Mouse (Mus musculus) hindbrain, embryonic 16.5 days (tissue): ENCODE results near the gene Gm14862. TPM values are rescaled to one million over a fixed set of nuclear protein-coding genes. Genes with fewer than 3 reads are reported as not detected.
"Not testable (repeated sequence)": the region's sequence is repeated elsewhere in the genome, so short reads cannot be mapped to it uniquely, and the experiment has no call there.

Source experiments
- ATAC-seq: fragments of 200-750 bp; cut with Nextera tagmentation; 2 replicates; pipeline ENCODE4 v1.8.0; 2017; ENCODE audit warnings: moderate TSS enrichment, moderate library complexity
- H3K27ac ChIP-seq: fragments of 300-500 bp; sonication (generic); 2 replicates; pipeline ENCODE4 v1.5.1; 2014; ENCODE audit warnings: low read depth, mild to moderate bottlenecking, control low read depth, low read length, moderate library complexity
- H3K27me3 ChIP-seq: fragments of 300-500 bp; sonication (generic); replicated peaks from 2 replicates; pipeline ENCODE4 v1.6.1; 2014; ENCODE audit warnings: low read length; ENCODE audit not compliant: control insufficient read depth, insufficient read depth
- H3K36me3 ChIP-seq: fragments of 300-500 bp; sonication (generic); 2 replicates; pipeline ENCODE4 v1.6.1; 2014; ENCODE audit warnings: mild to moderate bottlenecking, low read length, moderate library complexity, mixed read lengths; ENCODE audit not compliant: control insufficient read depth, insufficient read depth
- H3K4me1 ChIP-seq: fragments of 300-500 bp; sonication (generic); 2 replicates; pipeline ENCODE4 v1.6.1; 2014; ENCODE audit warnings: low read depth, low read length; ENCODE audit not compliant: control insufficient read depth, insufficient read depth
- H3K4me2 ChIP-seq: fragments of 300-500 bp; sonication (generic); 2 replicates; pipeline ENCODE4 v1.6.1; 2014; ENCODE audit warnings: mild to moderate bottlenecking, low read length, control low read depth, moderate library complexity
- H3K4me3 ChIP-seq: fragments of 300-500 bp; sonication (generic); 2 replicates; pipeline ENCODE4 v1.5.1; 2014; ENCODE audit warnings: mild to moderate bottlenecking, low read length, control low read depth, moderate library complexity
- H3K9ac ChIP-seq: fragments of 300-500 bp; sonication (generic); 2 replicates; pipeline ENCODE4 v1.6.1; 2014; ENCODE audit warnings: low read depth, mild to moderate bottlenecking, control low read depth, low read length, moderate library complexity
- H3K9me3 ChIP-seq: fragments of 300-500 bp; sonication (generic); 2 replicates; pipeline ENCODE4 v1.6.1; 2014; ENCODE audit warnings: mild to moderate bottlenecking, low read length, moderate library complexity; ENCODE audit not compliant: control insufficient read depth
- WGBS: fragments of 180-500 bp; shearing (Covaris S2); extraction: QIAGEN DNeasy Blood & Tissue Kit; methylation state at CpG from one replicate; pipeline ENCODE4 v1.1.7; 2014; 5-methylcytosine and 5-hydroxymethylcytosine counted together
- polyA plus RNA-seq: library from polyadenylated mRNA; unstranded; fragments of >200 nt; fragmentation: Nextera tagmentation; extraction: Ambion mirVana; gene quantifications from 2 replicates; pipeline ENCODE4 v1.2.1, GENCODE M21; 2015

The Gm14862 gene
- polyA plus RNA-seq: not detected in 2 replicates

DNA sequence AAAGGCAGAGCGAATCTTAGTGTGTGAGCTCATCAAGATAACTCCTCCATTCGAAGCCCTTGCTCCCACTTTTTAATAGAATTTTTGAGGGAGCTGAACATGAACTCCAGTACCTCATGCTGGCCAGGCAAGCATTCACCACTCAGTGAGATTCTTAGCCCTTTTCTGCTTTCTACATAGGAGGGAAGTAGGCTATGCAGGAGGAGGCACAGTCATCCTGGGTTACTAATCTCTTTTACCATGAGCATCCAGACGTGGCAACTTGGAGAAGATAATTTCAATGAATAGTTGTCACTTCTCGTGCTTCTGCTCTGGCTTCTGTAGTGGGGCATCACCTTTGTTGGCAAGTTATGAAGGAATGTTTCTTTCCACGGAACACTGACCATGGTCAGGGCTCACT, at the start of gene Gm14862:
Gene Gm14862, minus strand, starts transcription at position 134 of the 400 bp plus-strand sequence.
- no peak for ATAC-seq
- H3K27me3 ChIP-seq: no peaks in the 10 kb centered on the region
- H3K9me3 ChIP-seq: no peaks in the 10 kb centered on the region
- no peaks in the 10 kb centered on the region for H3K4me1 ChIP-seq
- H3K4me2 ChIP-seq: no peak within 1 kb of the TSS
- no peak within 1 kb of the TSS for H3K4me3 ChIP-seq
- no peak within 1 kb of the TSS for H3K27ac ChIP-seq
- H3K36me3 ChIP-seq: no peaks in the 10 kb centered on the region
- H3K9ac ChIP-seq: no peak within 1 kb of the TSS
- WGBS: 81% methylated on average over 5 of the region's 5 CpGs

DNA sequence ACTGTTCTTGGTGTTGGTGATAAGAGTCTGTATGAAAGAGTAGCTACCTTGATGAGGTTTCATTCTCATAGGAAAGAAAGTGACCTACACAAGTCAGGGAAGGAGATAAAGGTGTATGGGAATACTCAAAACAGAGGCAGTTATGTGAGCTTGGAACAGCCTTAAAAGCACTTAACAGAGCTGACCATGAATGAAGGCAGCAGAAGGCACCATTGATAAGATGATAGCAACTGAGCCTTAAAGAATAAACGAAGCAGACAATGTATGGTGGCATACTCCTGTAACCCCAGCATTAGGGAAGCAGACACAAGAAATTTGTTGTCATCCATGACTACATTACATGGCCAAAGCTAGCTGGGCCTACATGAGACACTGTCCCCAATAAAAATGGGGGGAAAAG, 46.8 kb upstream of the Gm14862 start:
- Histone ChIP-seq H3K9ac (no peak overlapping the region), H3K9me3 (no peaks in the 10 kb centered on the region), H3K36me3 (no peaks in the 10 kb centered on the region), H3K4me2 (no peak overlapping the region), H3K4me1 (no peaks in the 10 kb centered on the region), H3K27ac (no peak overlapping the region), H3K27me3 (no peaks in the 10 kb centered on the region), H3K4me3 (no peak overlapping the region)
- no peak for ATAC-seq
- WGBS: 82% methylated on average over 1 of the region's 1 CpGs

DNA sequence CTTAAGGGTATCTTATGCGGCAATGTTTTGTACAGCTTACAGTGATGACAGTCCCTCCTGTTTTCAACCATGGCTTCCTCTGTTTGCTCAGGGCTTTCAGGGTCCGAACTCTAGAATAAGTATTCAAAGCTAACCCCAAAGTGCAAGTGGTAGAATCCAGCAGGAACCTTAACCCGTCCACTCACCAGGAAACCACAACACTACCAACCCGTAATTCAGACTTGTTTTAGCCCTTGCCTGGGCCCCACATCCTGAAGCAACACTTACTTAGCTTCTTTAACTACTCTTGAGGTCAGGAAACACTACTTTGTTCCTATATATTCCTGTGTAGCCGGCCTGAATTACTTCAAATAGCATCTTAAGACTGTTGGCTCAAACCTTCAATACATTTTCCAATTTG, 46.1 kb upstream of the Gm14862 start:
- H3K4me2 ChIP-seq: no peak overlapping the region
- WGBS: 82% methylated on average over 5 of the region's 5 CpGs

DNA sequence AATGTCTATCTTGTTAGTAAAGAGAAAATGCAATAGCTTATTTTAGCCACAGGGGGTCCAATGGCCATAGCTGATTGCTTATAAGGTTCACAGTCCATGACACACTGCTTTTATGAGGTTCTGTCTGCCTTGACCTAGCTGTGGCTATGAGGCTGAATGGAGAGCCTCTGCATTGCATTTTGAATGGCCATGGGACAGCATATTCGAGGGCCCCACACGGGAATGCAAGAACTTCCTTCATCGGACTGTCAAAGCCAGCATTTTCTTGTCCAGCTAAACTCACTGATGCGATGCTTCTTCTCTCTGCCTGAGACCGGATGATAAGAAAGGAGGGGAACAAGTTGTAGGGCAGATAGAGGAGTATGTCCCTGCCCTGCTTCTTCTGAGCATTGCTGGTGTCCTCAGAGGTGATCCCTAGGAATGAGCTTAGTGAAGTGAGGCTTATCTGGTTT, 41.7 kb upstream of the Gm14862 start:
- Histone ChIP-seq H3K4me2 (no peak overlapping the region), H3K27me3 (no peaks in the 10 kb centered on the region)
- WGBS: 88% methylated on average over 5 of the region's 5 CpGs

More for the DNA sequence above, 46.1 kb upstream of the Gm14862 start:
- Histone ChIP-seq H3K9me3 (no peaks in the 10 kb centered on the region), H3K27me3 (no peaks in the 10 kb centered on the region), H3K9ac (no peak overlapping the region), H3K36me3 (no peaks in the 10 kb centered on the region), H3K4me3 (no peak overlapping the region), H3K4me1 (no peaks in the 10 kb centered on the region), H3K27ac (no peak overlapping the region)
- ATAC-seq: no peak

DNA sequence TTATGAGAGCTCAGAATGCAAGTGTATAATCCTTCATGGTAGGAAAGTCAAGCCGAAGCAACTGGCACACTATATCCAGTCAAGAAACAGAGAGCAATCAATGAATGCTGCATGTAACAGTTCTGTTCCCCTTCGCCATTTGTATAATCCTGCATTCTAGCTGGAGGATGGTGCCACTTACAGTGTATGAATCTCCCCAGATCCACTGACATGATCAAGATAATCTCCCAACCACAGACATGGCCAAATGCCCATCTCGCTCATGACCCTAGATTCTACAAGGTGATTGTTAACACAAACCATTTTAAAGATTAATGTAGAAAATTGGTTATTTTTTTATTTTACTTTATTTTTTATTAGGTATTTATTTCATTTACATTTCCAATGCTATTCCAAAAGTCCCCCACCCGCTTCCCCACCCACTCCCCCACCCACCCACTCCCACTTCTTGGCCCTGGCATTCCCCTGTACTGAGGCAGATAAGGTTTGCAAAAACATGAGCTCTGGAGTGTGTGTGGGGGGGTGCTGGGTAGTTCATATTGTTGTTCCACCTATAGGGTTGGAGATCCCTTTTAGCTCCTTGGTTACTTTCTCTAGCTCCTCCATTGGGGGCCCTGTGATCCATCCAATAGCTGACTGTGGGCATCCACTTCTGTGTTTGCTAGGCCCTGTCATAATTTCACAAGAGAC, 36.6 kb upstream of the Gm14862 start:
- WGBS: 95% methylated on average over 3 of the region's 4 CpGs
- H3K27ac ChIP-seq, H3K4me1 ChIP-seq, H3K36me3 ChIP-seq, H3K27me3 ChIP-seq, H3K4me2 ChIP-seq, H3K4me3 ChIP-seq, ATAC-seq, H3K9ac ChIP-seq, H3K9me3 ChIP-seq: not testable (repeated sequence)

More for the DNA sequence above, 41.7 kb upstream of the Gm14862 start:
- no peak overlapping the region for H3K27ac ChIP-seq
- no peaks in the 10 kb centered on the region for H3K36me3 ChIP-seq
- no peaks in the 10 kb centered on the region for H3K9me3 ChIP-seq
- H3K9ac ChIP-seq: no peak overlapping the region
- no peak overlapping the region for H3K4me3 ChIP-seq
- no peaks in the 10 kb centered on the region for H3K4me1 ChIP-seq
- ATAC-seq: no peak

DNA sequence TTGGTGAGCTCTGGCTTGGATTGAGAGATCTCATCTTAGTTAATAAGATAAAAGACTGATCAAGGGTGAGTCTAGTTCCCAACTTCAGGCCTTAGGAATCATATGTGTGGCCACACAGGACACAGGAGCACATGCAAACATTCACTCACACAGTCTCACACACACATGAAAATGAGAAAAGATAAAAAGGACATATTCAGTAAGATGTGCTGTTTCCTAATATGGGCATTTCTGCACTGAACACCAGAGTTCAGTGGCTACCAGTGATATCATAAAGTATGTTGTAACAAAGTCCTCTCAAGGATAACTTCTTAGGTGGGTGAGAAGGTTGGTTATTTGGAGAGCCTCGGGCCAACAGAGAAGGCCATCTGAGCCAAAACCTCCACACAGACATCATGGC, 26.8 kb upstream of the Gm14862 start, which contains the start of gene H2al1m:
Gene H2al1m, plus strand, starts transcription at position 301 of the 400 bp plus-strand sequence.
- H3K4me2 ChIP-seq, H3K27me3 ChIP-seq, ATAC-seq, H3K27ac ChIP-seq, H3K9ac ChIP-seq, H3K36me3 ChIP-seq, H3K4me1 ChIP-seq, H3K9me3 ChIP-seq, H3K4me3 ChIP-seq: not testable (repeated sequence)
- no CpG with 5 or more reads among the region's 1 CpGs for WGBS

DNA sequence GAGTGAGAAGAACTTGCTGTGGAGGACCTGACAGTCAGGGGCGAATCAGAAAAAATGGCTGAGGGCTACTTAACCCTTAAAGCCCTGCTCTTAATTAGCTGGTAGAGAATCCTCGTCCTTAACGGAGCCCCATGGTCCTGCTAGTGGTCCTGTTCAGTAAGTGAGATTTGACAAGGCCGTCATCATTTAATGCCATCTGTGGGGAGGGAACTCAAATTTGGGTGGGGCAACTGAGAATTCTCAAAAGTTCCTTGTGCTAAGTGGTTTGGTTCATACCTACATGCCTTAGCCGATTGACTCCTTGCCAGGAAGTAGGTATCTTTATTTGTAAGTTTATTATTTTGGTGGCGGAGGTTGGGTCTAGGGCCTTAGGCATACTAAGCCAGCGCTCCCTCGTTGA, 17.6 kb upstream of the Gm14862 start:
- no peak overlapping the region for H3K4me2 ChIP-seq
- H3K4me1 ChIP-seq: no peaks in the 10 kb centered on the region
- no peak for ATAC-seq
- 85% methylated on average over 8 of the region's 8 CpGs for WGBS
- no peak overlapping the region for H3K27ac ChIP-seq
- no peak overlapping the region for H3K9ac ChIP-seq
- H3K4me3 ChIP-seq: no peak overlapping the region
- H3K9me3 ChIP-seq: no peaks in the 10 kb centered on the region
- H3K36me3 ChIP-seq: no peaks in the 10 kb centered on the region
- no peaks in the 10 kb centered on the region for H3K27me3 ChIP-seq

DNA sequence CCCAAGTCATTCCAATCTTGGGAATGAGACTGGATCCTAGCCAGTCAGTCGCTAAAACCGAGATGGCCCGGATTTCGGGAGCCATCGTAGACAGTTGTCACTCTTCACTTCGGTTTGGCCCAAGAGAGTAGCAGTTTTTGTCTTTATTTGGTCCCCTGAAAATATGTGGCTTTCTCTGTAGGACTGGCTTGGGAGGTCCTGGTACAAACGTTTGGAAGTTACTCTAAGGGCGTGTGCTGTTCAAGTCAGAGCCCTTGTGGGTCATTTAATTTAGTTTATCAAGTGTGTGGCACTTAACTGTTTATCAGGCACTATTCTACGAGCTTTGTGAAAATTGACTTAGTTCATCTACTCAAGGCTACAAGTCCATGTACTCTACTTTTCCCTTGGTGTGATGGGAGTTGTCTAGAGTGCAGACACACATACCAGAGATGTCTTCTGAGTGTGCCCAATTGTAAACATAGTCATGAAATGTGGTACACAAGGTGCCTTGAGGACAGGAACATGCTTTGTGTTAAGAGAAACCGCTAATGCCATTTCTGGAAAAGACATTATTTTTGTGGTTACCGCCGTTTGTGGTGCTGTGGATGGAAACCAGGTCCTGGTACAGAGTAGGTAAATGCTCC, 16.8 kb upstream of the Gm14862 start:
- H3K27me3 ChIP-seq: no peaks in the 10 kb centered on the region
- no peak overlapping the region for H3K27ac ChIP-seq
- 62% methylated on average over 12 of the region's 12 CpGs for WGBS
- no peaks in the 10 kb centered on the region for H3K36me3 ChIP-seq
- peak overlapping the region; percentile 55 for H3K4me2 ChIP-seq
- H3K9me3 ChIP-seq: no peaks in the 10 kb centered on the region
- no peaks in the 10 kb centered on the region for H3K4me1 ChIP-seq
- ATAC-seq: no peak
- H3K4me3 ChIP-seq: peak overlapping the region; percentile 46
- peak overlapping the region; percentile 66 for H3K9ac ChIP-seq

DNA sequence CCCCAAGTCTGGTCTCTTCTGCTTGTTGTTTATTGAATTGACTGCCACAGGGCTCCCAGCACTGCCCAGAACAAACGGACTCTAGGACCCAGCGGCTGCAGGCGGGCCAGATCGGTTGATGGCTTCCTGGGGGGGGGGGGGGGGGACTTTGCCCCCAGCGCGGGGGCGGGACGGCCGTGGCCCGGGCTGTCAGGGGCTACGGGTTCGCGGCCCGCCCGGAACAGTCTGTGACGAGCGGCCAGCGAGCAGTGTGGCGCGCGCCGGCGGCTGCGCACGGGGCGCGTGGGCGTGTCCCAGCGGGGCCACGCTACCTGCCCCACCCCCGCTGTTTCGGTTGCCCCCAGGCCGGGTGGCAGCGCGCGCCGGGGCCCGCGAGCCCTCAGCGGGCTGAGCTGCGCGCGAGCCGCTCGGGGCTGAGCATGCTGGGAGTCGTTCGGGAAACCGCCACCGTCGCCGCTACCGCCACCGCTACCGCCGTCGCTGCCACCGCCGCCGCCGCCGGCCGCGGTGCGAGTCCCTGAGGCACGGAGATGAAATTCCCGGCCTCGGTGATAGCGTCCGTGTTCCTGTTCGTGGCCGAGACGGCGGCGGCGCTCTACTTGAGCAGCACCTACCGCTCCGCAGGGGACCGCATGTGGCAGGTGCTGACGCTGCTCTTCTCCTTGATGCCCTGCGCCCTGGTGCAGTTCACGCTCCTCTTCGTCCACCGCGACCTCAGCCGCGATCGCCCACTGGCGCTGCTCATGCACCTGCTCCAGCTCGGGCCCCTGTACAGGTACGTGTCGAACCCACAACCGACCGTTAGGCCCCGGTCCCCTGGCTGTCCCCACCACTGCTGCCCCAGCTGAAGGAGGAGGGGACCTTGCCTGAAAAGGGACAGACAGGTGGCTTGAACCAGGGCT, 16.0 kb upstream of the Gm14862 start, which contains the start of gene Xk:
Gene Xk, plus strand, starts transcription at position 297 of the 902 bp plus-strand sequence.
- WGBS: 5% methylated on average over 56 of the region's 94 CpGs
- peak; percentile 93 for ATAC-seq
- Histone ChIP-seq H3K27me3 (no peaks in the 10 kb centered on the region), H3K4me2 (peak within 1 kb of the TSS; percentile 55), H3K4me1 (no peaks in the 10 kb centered on the region), H3K36me3 (no peaks in the 10 kb centered on the region), H3K27ac (peak within 1 kb of the TSS; percentile 56), H3K9ac (peak within 1 kb of the TSS; percentile 66), H3K4me3 (peak within 1 kb of the TSS; percentile 46), H3K9me3 (no peaks in the 10 kb centered on the region)
